In genomic region chr1:182535080-182535481, GRCm38 (mm10) we compare ENCODE assay signal across 29 mouse cellular contexts. TPM values are rescaled to one million over a fixed set of nuclear protein-coding genes. Genes with fewer than 3 reads are reported as not detected.
DNase-seq lines count a peak whose midpoint lies in the region; ATAC-seq lines count a peak whose summit lies in the region.
"Had no signal": no experiment of that assay in that cellular context is flagged by ENCODE, and none has a peak within 500 bp of the region (broad histone marks: within the 10 kb centered on the region; RNA-seq: fewer than 3 reads in every experiment).

No protein-coding gene starts in this region.

- intact Hi-C loops in heart, postnatal 10 days (cut with DNase I), result loop anchor here (5.0 kb wide), 1 partner anchor 393 kb away; no protein-coding TSS in a partner anchor

- peaks cover 4% of the 10 kb centered on the region; the same call in 1 of the 2 replicates for H3K4me1 ChIP-seq in embryonic facial prominence, embryonic 15.5 days
- H3K4me1 ChIP-seq in intestine, embryonic 16.5 days (ENCODE audit: control insufficient read depth, insufficient read depth, low read length), result peaks cover 4% of the 10 kb centered on the region; the same call in 1 of the 2 replicates
- H3K4me1 ChIP-seq in hindbrain, embryonic 11.5 days (replicated peaks; ENCODE audit: control insufficient read depth, insufficient read depth, low read length), result no peaks in the 10 kb centered on the region; the same call in 1 of the 2 replicates

- no peaks in the 10 kb centered on the region for H3K27me3 ChIP-seq in embryonic facial prominence, embryonic 15.5 days
- H3K27me3 ChIP-seq in intestine, embryonic 16.5 days (replicated peaks; ENCODE audit: control insufficient read depth, insufficient read depth, low read length), result no peaks in the 10 kb centered on the region
- no peaks in the 10 kb centered on the region for H3K27me3 ChIP-seq in hindbrain, embryonic 11.5 days (ENCODE audit: control insufficient read depth, insufficient read depth, low read length)
- H3K27me3 ChIP-seq: forebrain, embryonic 13.5 days; heart, embryonic 12.5 days; heart, embryonic 15.5 days; hindbrain, embryonic 12.5 days; hindbrain, embryonic 15.5 days had no signal

- H3K9ac ChIP-seq in embryonic facial prominence, embryonic 15.5 days, result no peak overlapping the region
- no peak overlapping the region for H3K9ac ChIP-seq in intestine, embryonic 16.5 days (ENCODE audit: low read depth, low read length)
- H3K9ac ChIP-seq in hindbrain, embryonic 11.5 days (ENCODE audit: low read depth, low read length), result no peak overlapping the region
- H3K9ac ChIP-seq: forebrain, embryonic 13.5 days; forebrain, postnatal 0 days; heart, embryonic 12.5 days; heart, embryonic 15.5 days; hindbrain, embryonic 12.5 days; hindbrain, embryonic 15.5 days had no signal

- H3K4me3 ChIP-seq in embryonic facial prominence, embryonic 15.5 days (replicated peaks), result no peak overlapping the region
- no peak overlapping the region for H3K4me3 ChIP-seq in intestine, embryonic 16.5 days (ENCODE audit: low read length)
- H3K4me3 ChIP-seq in hindbrain, embryonic 11.5 days (ENCODE audit: low read depth, low read length), result no peak overlapping the region
- H3K4me3 ChIP-seq: erythroblast, embryonic 14.5 days; forebrain, embryonic 13.5 days; gastrocnemius, adult 2 months; heart, embryonic 12.5 days; heart, embryonic 15.5 days; hindbrain, embryonic 12.5 days; hindbrain, embryonic 15.5 days had no signal

- WGBS in embryonic facial prominence, embryonic 15.5 days, result 58% methylated on average over 3 of the region's 3 CpGs
- 53% methylated on average over 3 of the region's 3 CpGs for WGBS in intestine, embryonic 16.5 days
- WGBS in hindbrain, embryonic 11.5 days, result 89% methylated on average over 3 of the region's 3 CpGs

- ATAC-seq in embryonic facial prominence, embryonic 15.5 days (ENCODE audit: insufficient number of reproducible peaks, low FRiP score, low TSS enrichment, low read depth), result no peak
- peak; percentile 75 for ATAC-seq in intestine, embryonic 16.5 days
- no peak for ATAC-seq in hindbrain, embryonic 11.5 days (ENCODE audit: low FRiP score)
- ATAC-seq: CD4-positive, CD25-positive, alpha-beta regulatory T cell, adult 4 months; forebrain, embryonic 13.5 days; forebrain, postnatal 0 days had no signal

- peak overlapping the region; percentile 63; the same call in 1 of the 2 replicates for H3K27ac ChIP-seq in embryonic facial prominence, embryonic 15.5 days (replicated peaks)
- H3K27ac ChIP-seq in intestine, embryonic 16.5 days (ENCODE audit: low read length), result no peak overlapping the region
- H3K27ac ChIP-seq in hindbrain, embryonic 11.5 days (ENCODE audit: low read depth, low read length), result no peak overlapping the region
- H3K27ac ChIP-seq: forebrain, embryonic 13.5 days; gastrocnemius, adult 2 months; heart, embryonic 15.5 days; hindbrain, embryonic 12.5 days; hindbrain, embryonic 15.5 days had no signal

- H3K4me2 ChIP-seq in embryonic facial prominence, embryonic 15.5 days (replicated peaks), result no peak overlapping the region
- no peak overlapping the region for H3K4me2 ChIP-seq in intestine, embryonic 16.5 days (ENCODE audit: low read depth, low read length)
- H3K4me2 ChIP-seq in hindbrain, embryonic 11.5 days (replicated peaks; ENCODE audit: low read depth, low read length), result no peak overlapping the region
- H3K4me2 ChIP-seq: forebrain, embryonic 13.5 days; heart, embryonic 12.5 days; heart, embryonic 15.5 days; hindbrain, embryonic 12.5 days; hindbrain, embryonic 15.5 days had no signal

- H3K9me3 ChIP-seq in embryonic facial prominence, embryonic 15.5 days (replicated peaks), result no peaks in the 10 kb centered on the region
- 0 out of 2 replicates have a peak, but pooled peaks cover 4% of the 10 kb centered on the region for H3K9me3 ChIP-seq in intestine, embryonic 16.5 days (ENCODE audit: control insufficient read depth, low read length)
- no peaks in the 10 kb centered on the region for H3K9me3 ChIP-seq in hindbrain, embryonic 11.5 days (ENCODE audit: control insufficient read depth, low read length)
- H3K9me3 ChIP-seq: forebrain, embryonic 13.5 days; heart, embryonic 15.5 days; hindbrain, embryonic 12.5 days; hindbrain, embryonic 15.5 days had no signal

- peak; percentile 68 for DNase-seq in heart, adult 11 months
- DNase-seq in heart, postnatal 10 days, result no peak
- DNase-seq in kidney, postnatal 25 days, result no peak
- no peak for DNase-seq in hindbrain, embryonic 11.5 days (ENCODE audit: low spot score)
- DNase-seq: adrenal gland, adult 2 months; adrenal gland, postnatal 14 days; cerebellum, adult 11 months; cerebellum, adult 2 months; cerebellum, adult 9-11 months; cerebellum, postnatal 25 days; forebrain, postnatal 0 days; gastrocnemius, adult 2 months; gastrocnemius, postnatal 14 days; heart, postnatal 14 days; heart, postnatal 4 days; kidney, adult 11 months had no signal

- H3K36me3 ChIP-seq in embryonic facial prominence, embryonic 15.5 days, result no peaks in the 10 kb centered on the region
- H3K36me3 ChIP-seq in intestine, embryonic 16.5 days (ENCODE audit: control insufficient read depth, insufficient read depth, low read length), result no peaks in the 10 kb centered on the region
- H3K36me3 ChIP-seq in hindbrain, embryonic 11.5 days (ENCODE audit: control insufficient read depth, insufficient read depth, low read length), result no peaks in the 10 kb centered on the region
- H3K36me3 ChIP-seq: heart, embryonic 12.5 days; heart, embryonic 15.5 days; hindbrain, embryonic 12.5 days; hindbrain, embryonic 15.5 days had no signal

RNA-seq across cellular contexts. Expression of gene Capn2, which starts 17.7 kb away (rescaled TPM):
- total RNA-seq in heart, postnatal 10 days (2021), result 10 to 100 TPM; 87.8 to 91.2 TPM
- 132 and 134 TPM in 2 replicates for polyA plus RNA-seq in embryonic facial prominence, embryonic 15.5 days (2015; fragmentation: Nextera tagmentation; extraction: Ambion mirVana)
- 74.8 and 77.0 TPM in 2 replicates for polyA plus RNA-seq in intestine, embryonic 16.5 days (2015; fragmentation: Nextera tagmentation; extraction: Ambion mirVana)
- 69.5 and 78.2 TPM in 2 replicates for polyA plus RNA-seq in hindbrain, embryonic 11.5 days (2014; fragmentation: Nextera tagmentation; extraction: Ambion mirVana)

RNA-seq across cellular contexts. Expression of gene Capn8, which starts 29.7 kb away (rescaled TPM):
- not detected for total RNA-seq in heart, postnatal 10 days (2021)
- 0.71 and 0.77 TPM in 2 replicates for polyA plus RNA-seq in embryonic facial prominence, embryonic 15.5 days (2015; fragmentation: Nextera tagmentation; extraction: Ambion mirVana)
- polyA plus RNA-seq in intestine, embryonic 16.5 days (2015; fragmentation: Nextera tagmentation; extraction: Ambion mirVana), result 3.6 and 4.2 TPM in 2 replicates
- not detected in 2 replicates for polyA plus RNA-seq in hindbrain, embryonic 11.5 days (2014; fragmentation: Nextera tagmentation; extraction: Ambion mirVana)
- total RNA-seq: forebrain, postnatal 0 days; gastrocnemius, adult 2 months; gastrocnemius, postnatal 14 days; gastrocnemius, postnatal 4 days; heart, adult 18-20 months; heart, postnatal 14 days; heart, postnatal 4 days; MEL had no signal
- polyA plus RNA-seq: adrenal gland, adult 2 months; C2C12; CD4-positive, CD25-positive, alpha-beta regulatory T cell, adult 4 months; erythroblast, embryonic 14.5 days; heart, embryonic 12.5 days; heart, embryonic 15.5 days; hindbrain, embryonic 12.5 days; hindbrain, embryonic 15.5 days had no signal
